Mouse (Mus musculus) testis, adult 10 weeks (tissue): Measurements from ENCODE around the gene Tom1l1. TPM values are rescaled to one million over a fixed set of nuclear protein-coding genes. Genes with fewer than 3 reads are reported as not detected.

Experiments used
- polyA plus RNA-seq: library from polyadenylated mRNA; stranded (reverse); fragments of 350-450 nt; fragmentation: Illumina TruSeq; extraction: RNeasy Lipid Tissue Mini Kit (QIAGEN cat#74804); gene quantifications from one replicate; pipeline ENCODE4 v1.2.3, GENCODE M21; 2014; ENCODE audit warnings: low read depth, low replicate concordance

The Tom1l1 gene
- polyA plus RNA-seq = 27.8 TPM

GRCm38 (mm10) chr11:90687460-90688416 lies at the start of gene Tom1l1:
Gene Tom1l1, minus strand, starts transcription at chr11:90688366.

GRCm38 (mm10) chr11:90637440-90638311 lies 50.5 kb downstream of the Tom1l1 start, which contains the start of the genes Stxbp4 and Cox11:
Gene Stxbp4, minus strand, starts transcription at chr11:90638084.
Gene Cox11, plus strand, starts transcription at chr11:90638173.

Other genes starting within 250 kb of the Tom1l1 start
- gene Stxbp4, start 50.3 kb downstream of the Tom1l1 start, polyA plus RNA-seq = 8.1 TPM
- 49.8 TPM for gene Cox11, start 50.2 kb downstream of the Tom1l1 start, polyA plus RNA-seq